Mouse (Mus musculus) midbrain, embryonic 12.5 days (tissue): Measurements from ENCODE around the gene Tpst2. TPM values are rescaled to one million over a fixed set of nuclear protein-coding genes. Genes with fewer than 3 reads are reported as not detected.

ENCODE experiments used
- ATAC-seq: fragments of 200-750 bp; cut with Nextera tagmentation; 2 replicates; pipeline ENCODE4 v1.8.0; 2017; ENCODE audit warnings: low read depth, moderate TSS enrichment, moderate library complexity; ENCODE audit not compliant: low FRiP score
- H3K27ac ChIP-seq: fragments of 300-500 bp; sonication (generic); replicated peaks from 2 replicates; pipeline ENCODE4 v1.5.1; 2016; ENCODE audit warnings: mild to moderate bottlenecking
- H3K27me3 ChIP-seq: fragments of 300-500 bp; sonication (generic); 2 replicates; pipeline ENCODE4 v1.6.1; 2016; ENCODE audit warnings: mild to moderate bottlenecking
- H3K36me3 ChIP-seq: fragments of 300-500 bp; sonication (generic); 2 replicates; pipeline ENCODE4 v1.6.1; 2016
- H3K4me1 ChIP-seq: fragments of 300-500 bp; sonication (generic); 2 replicates; pipeline ENCODE4 v1.6.1; 2016
- H3K4me2 ChIP-seq: fragments of 300-500 bp; sonication (generic); replicated peaks from 2 replicates; pipeline ENCODE4 v1.6.1; 2016; ENCODE audit warnings: mild to moderate bottlenecking, moderate library complexity
- H3K4me3 ChIP-seq: fragments of 300-500 bp; sonication (generic); 2 replicates; pipeline ENCODE4 v1.5.1; 2016; ENCODE audit warnings: mild to moderate bottlenecking
- H3K9ac ChIP-seq: fragments of 300-500 bp; sonication (generic); replicated peaks from 2 replicates; pipeline ENCODE4 v1.6.1; 2016; ENCODE audit warnings: mild to moderate bottlenecking, moderate library complexity
- H3K9me3 ChIP-seq: fragments of 300-500 bp; sonication (generic); 2 replicates; pipeline ENCODE4 v1.6.1; 2016; ENCODE audit warnings: mild to moderate bottlenecking
- WGBS: fragments of 180-500 bp; shearing (Covaris S2); methylation state at CpG from one replicate; pipeline ENCODE4 v1.1.7; 2016; 5-methylcytosine and 5-hydroxymethylcytosine counted together
- polyA plus RNA-seq: library from polyadenylated mRNA; unstranded; fragments of >200 nt; fragmentation: Nextera tagmentation; extraction: Ambion mirVana; gene quantifications from 2 replicates; pipeline ENCODE4 v1.2.1, GENCODE M21; 2016

Gene Tpst2
- polyA plus RNA-seq, 1 experiment from 2014 or later = 31.1 TPM

GRCm38 (mm10) chr5:112242361-112242778, 34.1 kb upstream of the Tpst2 start:
- ATAC-seq = no peak
- Histone ChIP-seq H3K4me1 (peaks cover 39% of the 10 kb centered on the region), H3K4me3 (no peak overlapping the region), H3K27me3 (no peaks in the 10 kb centered on the region), H3K36me3 (no peaks in the 10 kb centered on the region), H3K4me2 (no peak overlapping the region), H3K27ac (no peak overlapping the region; the same call in 1 of the 2 replicates), H3K9me3 (no peaks in the 10 kb centered on the region), H3K9ac (no peak overlapping the region)
- 78% methylated on average over 5 of the region's 5 CpGs for WGBS

GRCm38 (mm10) chr5:112243041-112243440, 33.5 kb upstream of the Tpst2 start:
- WGBS = 63% methylated on average over 5 of the region's 5 CpGs
- Histone ChIP-seq H3K9ac (no peak overlapping the region), H3K4me2 (no peak overlapping the region), H3K27ac (no peak overlapping the region), H3K4me1 (peaks cover 34% of the 10 kb centered on the region), H3K36me3 (no peaks in the 10 kb centered on the region), H3K27me3 (no peaks in the 10 kb centered on the region), H3K9me3 (no peaks in the 10 kb centered on the region), H3K4me3 (no peak overlapping the region)
- ATAC-seq = no peak

GRCm38 (mm10) chr5:112243539-112244274, 32.8 kb upstream of the Tpst2 start:
- no peak overlapping the region for H3K4me2 ChIP-seq
- H3K4me3 ChIP-seq = no peak overlapping the region
- H3K9me3 ChIP-seq = no peaks in the 10 kb centered on the region
- H3K27me3 ChIP-seq = no peaks in the 10 kb centered on the region
- no peak overlapping the region for H3K9ac ChIP-seq
- ATAC-seq = no peak
- no peak overlapping the region for H3K27ac ChIP-seq
- H3K36me3 ChIP-seq = no peaks in the 10 kb centered on the region
- peaks cover 27% of the 10 kb centered on the region for H3K4me1 ChIP-seq
- WGBS = 73% methylated on average over 10 of the region's 10 CpGs

GRCm38 (mm10) chr5:112244275-112244562, 32.3 kb upstream of the Tpst2 start:
- Histone ChIP-seq H3K9me3 (no peaks in the 10 kb centered on the region), H3K9ac (no peak overlapping the region), H3K27me3 (no peaks in the 10 kb centered on the region), H3K36me3 (no peaks in the 10 kb centered on the region), H3K4me3 (no peak overlapping the region), H3K4me1 (peaks cover 22% of the 10 kb centered on the region), H3K27ac (no peak overlapping the region), H3K4me2 (no peak overlapping the region)
- WGBS = 61% methylated on average over 1 of the region's 1 CpGs
- no peak for ATAC-seq

GRCm38 (mm10) chr5:112244890-112245615, 31.4 kb upstream of the Tpst2 start:
- H3K4me2 ChIP-seq = no peak overlapping the region
- 52% methylated on average over 8 of the region's 8 CpGs for WGBS
- no peak for ATAC-seq
- H3K9ac ChIP-seq = no peak overlapping the region
- H3K36me3 ChIP-seq = no peaks in the 10 kb centered on the region
- H3K4me1 ChIP-seq = peaks cover 14% of the 10 kb centered on the region
- no peak overlapping the region for H3K27ac ChIP-seq
- H3K9me3 ChIP-seq = no peaks in the 10 kb centered on the region
- no peaks in the 10 kb centered on the region for H3K27me3 ChIP-seq
- H3K4me3 ChIP-seq = no peak overlapping the region

- no peak overlapping the region for H3K4me2 ChIP-seq
- H3K9ac ChIP-seq = no peak overlapping the region
- 42% methylated on average over 8 of the region's 8 CpGs for WGBS
- 0 out of 2 replicates have a peak, but pooled peaks cover 4% of the 10 kb centered on the region for H3K4me1 ChIP-seq
- H3K4me3 ChIP-seq = no peak overlapping the region
- ATAC-seq = no peak
- H3K9me3 ChIP-seq = no peaks in the 10 kb centered on the region
- no peaks in the 10 kb centered on the region for H3K36me3 ChIP-seq
- H3K27me3 ChIP-seq = 0 out of 2 replicates have a peak, but pooled peaks cover 4% of the 10 kb centered on the region
- no peak overlapping the region for H3K27ac ChIP-seq
Measured at GRCm38 (mm10) chr5:112247399-112247798, 29.1 kb upstream of the Tpst2 start.

- H3K4me2 ChIP-seq = no peak overlapping the region
- no peak overlapping the region for H3K9ac ChIP-seq
- no peak overlapping the region for H3K27ac ChIP-seq
- 0 out of 2 replicates have a peak, but pooled peaks cover 4% of the 10 kb centered on the region for H3K27me3 ChIP-seq
- WGBS = 85% methylated on average over 11 of the region's 11 CpGs
- H3K9me3 ChIP-seq = no peaks in the 10 kb centered on the region
- H3K36me3 ChIP-seq = no peaks in the 10 kb centered on the region
- no peak for ATAC-seq
- H3K4me1 ChIP-seq = peaks cover 14% of the 10 kb centered on the region
- H3K4me3 ChIP-seq = no peak overlapping the region
Measured at GRCm38 (mm10) chr5:112249106-112249505, 27.4 kb upstream of the Tpst2 start.

- H3K4me1 ChIP-seq = peaks cover 13% of the 10 kb centered on the region
- H3K4me3 ChIP-seq = no peak within 1 kb of the TSS
- H3K4me2 ChIP-seq = no peak within 1 kb of the TSS
- H3K27ac ChIP-seq = no peak within 1 kb of the TSS
- H3K9ac ChIP-seq = no peak within 1 kb of the TSS
- 78% methylated on average over 2 of the region's 2 CpGs for WGBS
- H3K27me3 ChIP-seq = peaks cover 5% of the 10 kb centered on the region; the same call in 1 of the 2 replicates
- no peaks in the 10 kb centered on the region for H3K9me3 ChIP-seq
- no peak for ATAC-seq
- H3K36me3 ChIP-seq = no peaks in the 10 kb centered on the region
Measured at GRCm38 (mm10) chr5:112252400-112252799, 24.1 kb upstream of the Tpst2 start, which contains the start of gene Cryba4. Cryba4 (minus strand) TSS chr5:112252518.

GRCm38 (mm10) chr5:112253169-112253568, 23.3 kb upstream of the Tpst2 start:
- 15% methylated on average over 8 of the region's 8 CpGs for WGBS
- no peak for ATAC-seq
- Histone ChIP-seq H3K27ac (no peak overlapping the region), H3K9me3 (no peaks in the 10 kb centered on the region), H3K27me3 (peaks cover 7% of the 10 kb centered on the region; the same call in 1 of the 2 replicates), H3K4me3 (no peak overlapping the region), H3K4me2 (no peak overlapping the region), H3K36me3 (no peaks in the 10 kb centered on the region), H3K9ac (no peak overlapping the region), H3K4me1 (peaks cover 12% of the 10 kb centered on the region)

- Histone ChIP-seq H3K27ac (no peak overlapping the region), H3K4me3 (no peak overlapping the region), H3K4me1 (peaks cover 12% of the 10 kb centered on the region), H3K36me3 (no peaks in the 10 kb centered on the region), H3K4me2 (no peak overlapping the region), H3K27me3 (peaks cover 7% of the 10 kb centered on the region; the same call in 1 of the 2 replicates), H3K9ac (no peak overlapping the region), H3K9me3 (no peaks in the 10 kb centered on the region)
- ATAC-seq = no peak
- WGBS = 86% methylated on average over 7 of the region's 7 CpGs
Measured at GRCm38 (mm10) chr5:112254282-112254806, 22.1 kb upstream of the Tpst2 start.

GRCm38 (mm10) chr5:112255426-112255825, 21.1 kb upstream of the Tpst2 start, which contains the start of gene Crybb1:
Crybb1 (plus strand) TSS chr5:112255815.
- no peak for ATAC-seq
- no peaks in the 10 kb centered on the region for H3K9me3 ChIP-seq
- H3K27ac ChIP-seq = no peak within 1 kb of the TSS
- H3K4me2 ChIP-seq = no peak within 1 kb of the TSS
- peaks cover 7% of the 10 kb centered on the region for H3K27me3 ChIP-seq
- WGBS = 58% methylated on average over 3 of the region's 3 CpGs
- H3K4me1 ChIP-seq = peaks cover 12% of the 10 kb centered on the region
- H3K9ac ChIP-seq = no peak within 1 kb of the TSS
- H3K4me3 ChIP-seq = no peak within 1 kb of the TSS
- H3K36me3 ChIP-seq = no peaks in the 10 kb centered on the region

GRCm38 (mm10) chr5:112256457-112256856, 20.0 kb upstream of the Tpst2 start:
- ATAC-seq = no peak
- H3K9ac ChIP-seq = no peak overlapping the region
- peaks cover 12% of the 10 kb centered on the region for H3K4me1 ChIP-seq
- H3K4me2 ChIP-seq = no peak overlapping the region
- WGBS = 82% methylated on average over 9 of the region's 9 CpGs
- no peak overlapping the region for H3K27ac ChIP-seq
- no peak overlapping the region for H3K4me3 ChIP-seq
- H3K27me3 ChIP-seq = peaks cover 9% of the 10 kb centered on the region
- no peaks in the 10 kb centered on the region for H3K36me3 ChIP-seq
- no peaks in the 10 kb centered on the region for H3K9me3 ChIP-seq
